Mouse (Mus musculus) 3134 (cell line): ENCODE data around the gene Hpn.

Experiments
- DNase-seq: peaks from one replicate; pipeline ENCODE4 v3.0.0-alpha.2; 2011; ENCODE audit warnings: low spot score; ENCODE audit not compliant: insufficient read length; ENCODE audit errors: extremely low read depth

The Hpn gene

GRCm38 (mm10) chr7:31082831-31083588, 32.1 kb downstream of the Hpn start:
- peak; percentile 54 for DNase-seq

DNA sequence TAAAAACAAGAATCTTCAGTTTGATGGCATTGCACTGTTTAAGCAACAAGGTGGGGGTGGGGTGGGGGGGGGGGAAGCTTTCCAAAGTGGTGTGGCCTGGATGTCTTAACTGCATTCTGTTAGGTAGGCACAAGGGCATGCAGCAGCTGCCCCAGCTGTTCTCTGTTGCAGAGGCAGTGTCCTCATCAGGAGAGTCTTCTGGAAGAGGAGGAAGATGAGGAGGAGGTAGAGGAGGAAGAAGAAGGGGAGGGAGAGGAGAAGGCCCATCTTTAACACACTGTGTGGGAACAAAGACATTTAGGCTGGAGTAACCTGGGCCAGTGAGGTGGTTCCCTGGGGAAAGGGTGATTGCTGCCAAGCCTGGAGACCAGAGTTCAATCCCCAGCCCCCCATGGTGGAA, 33.0 kb downstream of the Hpn start:
- DNase-seq: no peak

GRCm38 (mm10) chr7:31081106-31081505, 34.0 kb downstream of the Hpn start:
- no peak for DNase-seq

GRCm38 (mm10) chr7:31080611-31081010, 34.5 kb downstream of the Hpn start:
- no peak for DNase-seq

DNA sequence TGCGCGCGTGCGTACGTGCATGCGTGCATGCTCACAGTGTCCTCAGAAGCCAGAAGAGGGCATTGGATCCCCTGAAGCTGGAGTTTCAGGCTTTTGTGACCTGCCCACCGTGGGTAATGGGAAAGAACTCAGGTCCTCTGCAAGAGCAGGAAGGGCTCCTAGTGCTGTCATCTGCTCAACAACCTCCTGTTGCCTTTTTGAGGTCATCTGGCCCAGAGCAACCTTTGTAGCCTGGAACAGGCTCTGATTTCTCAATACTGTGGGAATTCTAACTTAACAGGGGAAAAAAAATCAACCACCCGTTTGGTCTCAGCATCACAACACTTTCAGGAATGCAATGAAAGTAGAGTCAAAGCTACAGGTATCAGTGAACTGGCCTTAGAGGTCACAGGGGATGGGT, 35.4 kb downstream of the Hpn start:
- DNase-seq: no peak

DNA sequence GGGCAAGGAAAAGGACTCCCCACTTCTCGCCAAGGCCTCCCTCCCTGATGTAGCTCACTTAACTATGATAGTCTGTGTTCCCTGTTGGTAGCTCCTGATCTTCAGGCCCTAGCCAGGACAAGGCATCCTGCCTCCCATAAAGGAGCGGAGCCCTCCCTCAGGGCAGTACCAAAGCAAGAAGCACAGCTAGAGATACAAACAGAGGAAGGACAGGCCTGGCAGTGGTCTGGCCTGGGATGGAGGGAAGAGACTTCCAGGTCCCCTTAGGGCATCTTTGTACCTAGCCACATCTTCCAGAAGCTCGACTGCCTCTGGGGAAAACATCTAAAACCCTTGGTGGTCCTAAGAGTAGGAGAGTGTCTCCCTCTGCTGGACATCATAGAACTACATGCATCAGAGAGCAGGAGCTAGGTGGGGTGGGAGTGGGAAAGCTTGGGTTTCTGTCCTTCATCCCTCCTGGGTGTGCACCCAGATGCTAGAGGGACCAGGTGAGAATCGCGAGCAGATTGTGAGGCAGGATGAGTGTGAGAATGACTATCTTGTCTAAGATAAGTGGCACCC, 37.1 kb downstream of the Hpn start:
- DNase-seq: no peak

- no peak for DNase-seq
Observed at GRCm38 (mm10) chr7:31077470-31077869, 37.6 kb downstream of the Hpn start.

DNA sequence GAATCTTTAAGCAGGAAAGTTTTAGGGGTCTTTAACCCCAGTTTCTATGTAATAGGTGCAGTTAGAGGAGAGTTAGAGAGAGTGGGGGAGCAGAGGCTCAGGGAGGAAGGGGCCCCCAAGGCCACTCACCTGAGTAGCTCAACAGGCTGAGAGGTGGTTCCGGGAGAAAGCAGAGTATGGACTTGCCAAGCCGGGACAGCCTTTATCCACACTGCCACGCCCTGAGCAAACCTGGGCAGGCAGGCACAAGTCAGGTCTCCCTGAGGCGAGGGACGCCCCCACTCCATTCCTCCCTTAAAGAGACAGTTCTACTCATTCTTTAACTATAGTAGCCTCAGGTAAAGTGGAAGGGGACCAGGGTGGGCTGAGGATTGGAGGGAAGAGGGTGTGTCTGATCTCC, 38.6 kb downstream of the Hpn start, which contains the start of gene Fxyd3:
TSS of gene Fxyd3 (minus strand) at position 213 of the 400 bp plus-strand sequence.
- no peak for DNase-seq

DNA sequence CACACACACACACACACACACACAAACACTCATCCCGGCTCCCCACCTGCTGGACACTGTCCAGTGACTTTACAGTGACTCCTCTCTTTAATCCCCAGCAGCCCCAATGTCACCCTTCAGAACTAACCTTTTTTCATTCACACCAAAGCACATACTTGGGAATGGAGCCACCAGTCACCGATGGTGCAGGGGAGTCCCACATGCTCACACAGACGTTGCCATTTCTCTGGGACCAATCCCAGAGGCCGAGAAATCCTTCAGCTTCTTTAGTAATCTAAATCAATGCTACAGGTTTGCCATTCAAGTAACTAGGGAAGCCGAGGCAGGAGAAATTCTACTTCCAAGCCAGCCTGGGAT, 40.4 kb downstream of the Hpn start:
- DNase-seq: no peak

GRCm38 (mm10) chr7:31074061-31074712, 40.9 kb downstream of the Hpn start:
- no peak for DNase-seq

DNA sequence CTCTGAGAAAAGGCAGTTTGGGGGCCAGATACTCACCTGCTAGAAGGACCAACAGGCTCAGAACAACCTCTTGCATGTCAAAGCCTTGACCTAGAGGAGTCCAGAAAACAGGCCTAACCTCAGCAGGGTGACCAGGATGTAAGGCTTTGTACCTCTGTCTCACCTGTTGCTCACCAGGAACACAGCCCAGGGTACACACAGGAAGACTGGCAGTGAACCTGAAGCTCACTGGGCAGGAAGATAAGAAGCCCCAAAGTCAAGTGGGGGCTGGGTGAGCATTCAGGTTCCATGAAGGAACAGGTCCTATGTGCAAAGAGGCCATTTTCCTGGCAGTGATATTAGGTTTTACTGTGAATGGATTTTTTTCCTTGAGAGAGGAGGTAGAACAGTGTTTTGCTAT, 41.5 kb downstream of the Hpn start:
- no peak for DNase-seq

DNA sequence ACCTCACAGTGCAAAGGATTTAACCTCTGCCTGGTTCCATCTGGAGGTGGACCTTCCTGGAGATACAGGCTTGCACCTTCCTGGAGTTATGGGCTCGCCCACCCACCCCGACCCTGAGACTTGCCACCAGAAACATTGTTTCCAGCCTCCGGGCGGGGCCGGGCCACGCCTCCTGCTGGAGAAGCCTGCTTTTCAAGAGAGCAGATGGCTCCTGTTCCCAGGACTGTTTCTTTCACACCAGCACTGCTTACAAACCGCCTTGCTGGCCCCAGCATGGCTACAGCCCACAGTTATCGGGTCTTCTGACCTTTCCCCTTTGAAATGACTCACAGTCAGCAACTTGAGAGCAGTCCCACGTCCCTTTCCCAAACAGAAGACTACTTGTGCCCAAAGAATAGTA, 42.8 kb downstream of the Hpn start:
- DNase-seq: no peak

DNA sequence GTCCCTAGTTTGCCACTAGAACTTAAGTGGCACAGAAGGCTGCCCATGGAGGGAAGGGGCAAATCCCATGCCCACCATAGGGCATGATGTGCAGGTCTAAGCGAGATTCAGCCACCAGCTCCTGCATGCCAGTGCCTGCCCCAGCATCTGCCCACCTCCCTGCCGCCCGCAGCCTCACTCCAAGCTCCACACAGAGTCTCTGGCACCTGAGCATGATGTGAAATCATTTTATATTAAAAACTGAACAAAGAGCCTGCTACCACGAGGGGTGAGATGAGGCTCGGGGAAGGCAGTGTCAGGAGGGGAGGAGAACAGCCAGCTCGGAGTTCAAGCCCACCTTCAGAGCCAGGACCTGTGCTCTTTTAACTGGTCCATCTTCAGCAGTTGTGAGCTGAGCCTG, 44.8 kb downstream of the Hpn start:
- DNase-seq: no peak

GRCm38 (mm10) chr7:31069491-31069890, 45.6 kb downstream of the Hpn start:
- no peak for DNase-seq

DNA sequence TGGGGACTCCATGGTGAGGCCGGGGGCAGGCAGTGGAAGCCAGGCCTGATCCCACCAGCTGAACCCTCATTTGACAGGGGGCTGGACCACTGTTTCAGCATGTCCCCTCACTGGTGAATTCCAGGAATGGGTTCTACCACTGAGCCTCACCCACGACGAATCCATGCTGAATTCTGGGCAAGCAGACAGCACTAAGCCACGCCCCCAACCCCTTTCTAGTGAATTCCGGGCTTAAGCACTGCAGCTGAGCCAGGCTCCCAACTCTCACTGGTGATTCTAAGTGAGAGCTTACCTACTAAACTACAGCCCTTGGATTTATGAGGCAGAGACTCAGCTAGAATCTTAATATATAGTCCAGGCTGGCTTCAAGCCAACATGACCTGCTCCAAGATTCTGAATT, 47.3 kb downstream of the Hpn start:
- no peak for DNase-seq

- DNase-seq: peak; percentile 47
Observed at GRCm38 (mm10) chr7:31063074-31063560, 52.0 kb downstream of the Hpn start.

GRCm38 (mm10) chr7:31060621-31061010, 54.5 kb downstream of the Hpn start:
- DNase-seq: no peak

GRCm38 (mm10) chr7:31059919-31060620, 55.0 kb downstream of the Hpn start:
- DNase-seq: no peak

DNA sequence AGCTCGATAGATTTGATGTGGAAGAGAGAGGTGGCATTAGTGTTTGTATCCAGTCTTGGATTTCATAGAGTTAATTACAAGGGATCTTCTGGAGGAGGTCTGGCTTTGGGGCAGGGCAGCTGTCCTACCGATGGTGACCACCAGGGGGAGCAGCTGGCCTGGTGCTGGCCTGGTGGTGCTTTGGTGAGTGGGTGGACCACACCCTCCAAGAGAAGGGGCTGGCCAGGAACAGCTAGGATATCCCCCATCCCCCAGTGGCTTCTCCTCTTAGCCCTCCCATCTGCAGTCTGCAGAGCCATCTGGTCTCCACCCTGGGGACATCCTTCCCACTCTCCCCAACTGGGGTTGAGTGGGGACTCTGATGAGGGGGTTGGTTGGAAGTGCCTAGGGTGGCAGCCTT, 56.0 kb downstream of the Hpn start, which contains the start of gene Lgi4:
TSS of gene Lgi4 (plus strand) at position 235 of the 400 bp plus-strand sequence.
- peak; percentile 62 for DNase-seq

DNA sequence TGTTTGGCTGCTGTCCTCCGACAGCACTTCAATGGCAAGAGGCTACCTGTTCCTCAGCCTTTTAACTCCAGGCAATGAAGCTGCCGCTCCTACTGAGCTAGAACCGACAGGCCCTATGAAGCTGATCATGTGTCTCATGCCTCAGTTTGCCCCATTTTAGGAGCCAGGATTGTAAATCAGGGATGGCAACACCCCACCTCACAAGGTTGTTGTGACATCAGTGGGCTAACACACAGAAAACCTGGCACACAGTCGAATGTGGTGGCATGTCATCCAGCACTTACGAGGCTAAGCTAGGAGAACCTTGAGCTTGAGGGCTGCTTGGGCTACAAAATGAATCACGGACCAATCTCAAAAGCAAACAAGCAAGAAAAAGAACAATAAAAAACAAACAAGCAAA, 56.9 kb downstream of the Hpn start:
- no peak for DNase-seq

DNA sequence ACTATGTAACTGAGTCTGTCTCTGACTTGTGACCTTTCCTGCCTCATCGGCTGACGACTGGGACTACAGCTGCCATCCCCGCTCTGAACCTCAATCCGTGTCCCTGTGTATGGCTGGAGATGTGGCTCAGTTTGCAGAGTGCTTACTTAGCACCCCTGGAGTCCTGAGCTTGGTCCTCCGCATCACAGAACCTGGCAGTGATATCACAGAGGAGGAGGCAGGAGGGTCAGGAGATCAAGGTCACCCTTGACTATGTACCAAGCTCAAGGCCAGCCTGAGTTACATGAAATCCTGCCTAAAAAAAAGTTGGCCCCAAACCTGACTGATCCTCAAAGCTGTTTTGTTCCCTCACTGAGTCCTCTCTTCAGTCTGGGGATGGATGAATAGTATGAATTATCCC, 57.4 kb downstream of the Hpn start:
- no peak for DNase-seq
